Mouse (Mus musculus) left cerebral cortex, postnatal 36 days (tissue): Measurements from ENCODE around the gene Itgb6. TPM values are rescaled to one million over a fixed set of nuclear protein-coding genes. Genes with fewer than 3 reads are reported as not detected.
A peak's percentile ranks its signal among the peaks of the same experiment; 100 is the strongest.

ENCODE experiments used
- DNase-seq, 2 experiments: peaks; one replicate each; pipeline ENCODE4 v3.0.0; 2021 to 2022; ENCODE audit warnings: low spot score in 2 of 2, mixed read lengths in 1 of 2
- intact Hi-C: fragments of 180-260 bp; cut with DNase I; formaldehyde crosslinking; loops from one replicate; pipeline ENCODE4 v1.15.1; 2025
- total RNA-seq, 2 experiments: library from RNA; stranded (reverse); gene quantifications; 2 replicates each; pipeline ENCODE4 v1.2.3; 2021

The Itgb6 gene
- total RNA-seq, 2 experiments from 2014 or later: 0.10 TPM; not detected in 1

- no peak for DNase-seq
- intact Hi-C loops: no loop called here
These were observed 86.0 kb downstream of the Itgb6 start for GRCm38 (mm10) chr2:60636481-60636880.

- intact Hi-C loops: no loop called here
- DNase-seq: no peak
These were observed 86.4 kb downstream of the Itgb6 start for GRCm38 (mm10) chr2:60636038-60636437.

- intact Hi-C loops: no loop called here
- DNase-seq: no peak
These were observed 89.7 kb downstream of the Itgb6 start for GRCm38 (mm10) chr2:60632791-60633190.

GRCm38 (mm10) chr2:60630304-60630703 lies 92.1 kb downstream of the Itgb6 start:
- no peak for DNase-seq
- intact Hi-C loops: no loop called here

GRCm38 (mm10) chr2:60627952-60628351 lies 94.5 kb downstream of the Itgb6 start:
- no peak for DNase-seq
- intact Hi-C loops: no loop called here

GRCm38 (mm10) chr2:60627515-60627914 lies 94.9 kb downstream of the Itgb6 start:
- intact Hi-C loops: no loop called here
- DNase-seq: no peak

GRCm38 (mm10) chr2:60625766-60626165 lies 96.7 kb downstream of the Itgb6 start:
- DNase-seq: no peak
- intact Hi-C loops: no loop called here

- DNase-seq: no peak
- intact Hi-C loops: no loop called here
These were observed 100.3 kb downstream of the Itgb6 start for GRCm38 (mm10) chr2:60622161-60622560.

GRCm38 (mm10) chr2:60614758-60615157 lies 107.7 kb downstream of the Itgb6 start:
- peak; percentile 5 to 9 for DNase-seq

GRCm38 (mm10) chr2:60613857-60614228 lies 108.6 kb downstream of the Itgb6 start:
- intact Hi-C loops: no loop called here
- no peak for DNase-seq

More at GRCm38 (mm10) chr2:60614758-60615157, 107.7 kb downstream of the Itgb6 start:
- intact Hi-C loops: no loop called here

- intact Hi-C loops: no loop called here
- no peak for DNase-seq
These were observed 109.3 kb downstream of the Itgb6 start for GRCm38 (mm10) chr2:60612906-60613856.

- intact Hi-C loops: no loop called here
- DNase-seq: no peak
These were observed 110.8 kb downstream of the Itgb6 start for GRCm38 (mm10) chr2:60611622-60612021.

- intact Hi-C loops: no loop called here
- DNase-seq: no peak
These were observed 112.8 kb downstream of the Itgb6 start for GRCm38 (mm10) chr2:60609436-60610199.

- intact Hi-C loops: no loop called here
- DNase-seq: no peak
These were observed 114.5 kb downstream of the Itgb6 start for GRCm38 (mm10) chr2:60607980-60608379.

GRCm38 (mm10) chr2:60601326-60601725 lies 121.1 kb downstream of the Itgb6 start:
- intact Hi-C loops: no loop called here
- no peak for DNase-seq

GRCm38 (mm10) chr2:60600863-60601262 lies 121.6 kb downstream of the Itgb6 start:
- no peak for DNase-seq
- intact Hi-C loops: no loop called here

GRCm38 (mm10) chr2:60583416-60583815 lies 139.0 kb downstream of the Itgb6 start:
- DNase-seq: no peak
- intact Hi-C loops: no loop called here

- intact Hi-C loops: no loop called here
- no peak for DNase-seq
These were observed 167.9 kb downstream of the Itgb6 start for GRCm38 (mm10) chr2:60554561-60554960.

- DNase-seq: no peak
- intact Hi-C loops: no loop called here
These were observed 169.4 kb downstream of the Itgb6 start, which contains the start of gene Pla2r1 for GRCm38 (mm10) chr2:60552902-60553682. Pla2r1 (minus strand) TSS chr2:60553308.
